Mouse (Mus musculus): ENCODE measurements at regions not wholly inside any gene's neighbourhood (a gene's known extent, or its start where the extent isn't known, plus 50 kb on each side); places are given as distances from the start of the nearest gene placed in this dataset.

DNA sequence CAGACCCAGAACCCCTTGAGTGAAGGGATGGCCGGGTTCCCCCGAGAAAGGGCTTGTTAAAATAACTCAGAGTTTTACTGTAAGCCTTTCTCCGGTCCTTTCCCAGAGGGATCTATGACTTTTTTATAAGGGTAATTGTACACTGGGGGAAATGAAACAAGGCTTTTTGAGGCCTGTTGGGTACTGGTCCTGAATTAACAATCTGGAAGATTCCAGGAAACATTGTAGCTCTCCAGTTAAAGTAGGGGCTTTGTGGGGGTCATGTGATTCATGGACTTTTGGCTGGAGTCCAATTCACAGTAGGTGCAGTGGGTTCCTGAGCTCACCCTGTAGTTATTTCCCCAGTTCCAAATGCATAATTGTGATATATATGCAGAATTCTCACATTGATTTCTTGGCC lies 77.1 kb upstream of the Fndc3a start:
- DNase-seq (ENCODE audit: extremely low spot score, low read depth, low spot score), result no peak

DNA sequence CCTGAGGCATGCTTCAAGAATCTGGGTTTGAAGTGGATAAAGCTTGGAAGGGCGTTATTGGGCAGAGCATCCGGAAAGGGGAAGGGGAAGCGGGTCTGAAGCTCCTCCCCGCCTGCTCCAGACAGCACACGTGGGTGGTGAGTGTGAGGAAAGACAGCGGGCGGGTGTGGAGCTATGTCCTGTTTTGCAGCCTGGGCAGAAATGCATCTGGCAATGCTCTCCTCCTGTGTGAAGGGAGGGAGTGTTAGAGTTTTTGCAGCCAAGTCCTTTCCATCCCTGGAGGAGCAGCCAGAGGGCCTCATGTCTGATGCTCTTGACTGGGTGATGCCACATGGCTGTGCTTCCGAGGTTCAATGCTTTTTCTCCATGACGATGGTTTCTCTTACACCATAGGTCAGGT lies 73.4 kb upstream of the Fndc3a start:
- DNase-seq (ENCODE audit: extremely low spot score, low read depth, low spot score), result no peak

DNA sequence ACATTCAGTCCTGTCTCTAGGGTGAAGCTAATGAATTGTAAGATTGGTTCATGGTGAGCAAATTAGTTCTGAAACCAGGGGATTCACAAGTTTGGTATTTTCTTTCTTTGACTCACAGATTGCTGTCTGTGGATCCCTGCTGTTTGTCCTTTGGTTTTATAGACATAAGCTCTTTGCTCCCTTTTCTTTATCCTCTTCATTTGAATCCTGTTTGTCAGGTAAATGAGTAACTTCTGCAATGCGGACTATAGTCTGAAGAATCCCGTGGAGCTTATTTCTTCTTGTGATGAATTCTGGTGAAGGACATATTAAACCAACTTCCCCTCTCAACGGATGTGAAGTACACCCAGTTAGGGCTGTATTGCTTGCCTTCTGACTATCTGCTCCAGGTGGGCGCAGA lies 69.6 kb upstream of the Fndc3a start:
- no peak for DNase-seq (ENCODE audit: extremely low spot score, low read depth, low spot score)

DNA sequence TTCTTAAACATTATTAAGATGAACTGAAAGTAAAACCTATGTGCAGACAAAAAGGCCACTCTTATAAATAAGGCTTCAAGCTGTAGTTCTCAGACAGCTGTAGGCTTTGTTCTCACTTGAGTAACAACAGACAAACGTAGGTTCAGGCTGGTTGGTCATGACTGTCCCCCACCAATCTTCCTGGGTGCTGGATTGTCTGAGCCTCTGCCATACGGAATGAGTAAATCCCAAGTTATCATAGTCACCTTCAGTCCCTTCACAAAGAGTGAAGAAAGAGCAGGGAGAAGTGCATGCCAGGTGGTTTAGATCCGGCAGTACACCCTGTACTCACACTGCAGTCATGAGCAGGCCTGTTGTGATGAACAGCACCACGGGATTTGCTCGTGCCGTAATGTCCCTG lies 69.0 kb upstream of the Fndc3a start:
- no peak for DNase-seq (ENCODE audit: extremely low spot score, low read depth, low spot score)

DNA sequence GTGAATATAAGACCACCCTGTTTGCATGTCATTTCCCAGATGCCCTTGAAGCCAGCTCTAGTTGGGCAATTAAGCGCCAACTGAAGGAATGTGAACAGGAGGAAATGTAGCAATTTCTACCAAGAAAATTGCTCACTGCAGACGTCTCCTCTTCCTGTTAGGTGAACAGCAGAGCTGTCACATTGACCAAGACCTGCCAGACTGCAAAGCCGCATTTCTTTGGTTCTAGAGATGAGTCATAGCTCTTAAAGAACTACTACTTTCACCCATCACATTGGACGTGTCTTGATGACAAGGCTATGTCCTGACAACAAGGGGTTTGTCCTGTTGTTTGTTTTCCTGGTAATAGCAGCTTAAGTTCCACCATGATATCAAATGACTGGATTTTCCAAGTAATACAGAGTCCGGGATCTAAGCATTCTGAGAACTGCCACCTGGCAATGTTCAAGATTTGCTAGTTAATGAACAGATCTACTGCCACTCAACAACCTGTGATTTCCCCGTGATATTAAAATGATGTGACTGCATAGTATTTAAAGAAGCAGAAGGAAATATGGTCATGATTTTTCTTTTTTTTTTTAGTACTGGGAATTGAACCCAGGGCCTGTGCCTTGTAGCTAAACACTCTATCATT lies 68.2 kb upstream of the Fndc3a start:
- DNase-seq (ENCODE audit: extremely low spot score, low read depth, low spot score), result no peak

DNA sequence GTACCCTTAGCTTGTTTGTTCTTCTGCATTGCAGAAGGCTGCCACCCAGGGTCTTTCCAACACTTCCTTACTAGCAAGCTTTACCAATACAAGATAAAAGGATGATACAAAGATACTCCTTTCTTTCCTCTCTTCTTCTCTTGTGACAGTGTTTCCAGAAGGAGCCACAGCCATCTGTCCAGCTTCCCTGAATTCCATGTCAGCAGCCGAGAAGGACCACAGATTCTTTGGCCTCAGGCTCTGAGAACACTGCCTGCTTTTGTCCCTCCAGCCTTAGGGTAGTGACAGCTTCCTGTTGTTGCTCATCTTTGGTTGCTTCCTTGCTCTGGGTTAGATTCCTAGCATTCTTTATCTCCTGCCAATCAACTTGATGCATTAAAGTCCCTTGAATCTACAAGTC lies 60.4 kb upstream of the Fndc3a start:
- no peak for DNase-seq (ENCODE audit: extremely low spot score, low read depth, low spot score)

DNA sequence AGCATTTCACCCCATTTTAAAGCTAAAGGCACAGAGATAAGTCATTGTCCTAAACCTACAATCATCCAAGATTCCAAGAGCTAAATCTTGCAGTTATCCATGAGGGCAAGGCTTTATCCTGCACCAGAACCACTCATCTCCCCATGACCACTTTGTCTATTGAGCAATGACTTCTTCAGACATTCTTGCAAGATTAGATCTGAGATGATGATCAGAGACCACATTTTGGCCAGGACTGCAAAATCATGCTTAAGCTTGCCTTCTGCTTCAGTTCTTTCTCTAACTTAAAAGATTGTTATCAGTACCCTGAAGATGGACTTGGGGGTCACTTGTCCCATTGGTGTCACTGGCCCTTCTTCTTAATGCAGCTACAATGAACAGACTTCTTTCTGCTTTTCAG lies 50.3 kb upstream of the Fndc3a start:
- no peak for DNase-seq (ENCODE audit: extremely low spot score, low read depth, low spot score)
